Mouse (Mus musculus) midbrain, embryonic 11.5 days (tissue): Measurements from ENCODE around the gene Nfil3. TPM values are rescaled to one million over a fixed set of nuclear protein-coding genes. Genes with fewer than 3 reads are reported as not detected.
A peak's percentile ranks its signal among the peaks of the same experiment; 100 is the strongest.

Source experiments
- ATAC-seq: fragments of 200-750 bp; cut with Nextera tagmentation; 2 replicates; pipeline ENCODE4 v1.8.0; 2017; ENCODE audit warnings: moderate TSS enrichment, moderate library complexity; ENCODE audit not compliant: low FRiP score
- DNase-seq: peaks from one replicate; pipeline ENCODE4 v3.0.0; 2015; ENCODE audit warnings: low spot score; ENCODE audit errors: missing footprints
- H3K27ac ChIP-seq: fragments of 300-500 bp; sonication (generic); 2 replicates; pipeline ENCODE4 v1.5.1; 2014; ENCODE audit warnings: low read depth, low read length
- H3K27me3 ChIP-seq: fragments of 300-500 bp; sonication (generic); 2 replicates; pipeline ENCODE4 v1.6.1; 2014; ENCODE audit warnings: mild to moderate bottlenecking, low read length, moderate library complexity, mixed read lengths; ENCODE audit not compliant: control insufficient read depth, insufficient read depth
- H3K36me3 ChIP-seq: fragments of 300-500 bp; sonication (generic); 2 replicates; pipeline ENCODE4 v1.6.1; 2014; ENCODE audit warnings: mild to moderate bottlenecking, low read length, moderate library complexity, mixed read lengths; ENCODE audit not compliant: control insufficient read depth, insufficient read depth
- H3K4me1 ChIP-seq: fragments of 300-500 bp; sonication (generic); 2 replicates; pipeline ENCODE4 v1.6.1; 2014; ENCODE audit warnings: low read length; ENCODE audit not compliant: control insufficient read depth, insufficient read depth
- H3K4me2 ChIP-seq: fragments of 300-500 bp; sonication (generic); 2 replicates; pipeline ENCODE4 v1.6.1; 2014; ENCODE audit warnings: mild to moderate bottlenecking, moderate library complexity
- H3K4me3 ChIP-seq: fragments of 300-500 bp; sonication (generic); 2 replicates; pipeline ENCODE4 v1.5.1; 2014; ENCODE audit warnings: low read depth, low read length
- H3K9ac ChIP-seq: fragments of 300-500 bp; sonication (generic); 2 replicates; pipeline ENCODE4 v1.6.1; 2014; ENCODE audit warnings: low read length
- H3K9me3 ChIP-seq: fragments of 300-500 bp; sonication (generic); 2 replicates; pipeline ENCODE4 v1.6.1; 2016; ENCODE audit warnings: low read length; ENCODE audit not compliant: control insufficient read depth
- WGBS: fragments of 180-500 bp; shearing (Covaris S2); extraction: QIAGEN DNeasy Blood & Tissue Kit; methylation state at CpG from one replicate; pipeline ENCODE4 v1.1.7; 2014; 5-methylcytosine and 5-hydroxymethylcytosine counted together
- polyA plus RNA-seq: library from polyadenylated mRNA; unstranded; fragments of >200 nt; fragmentation: Nextera tagmentation; extraction: Ambion mirVana; gene quantifications from 2 replicates; pipeline ENCODE4 v1.2.1, GENCODE M21; 2014

The Nfil3 gene
- polyA plus RNA-seq, 1 experiment from 2014 or later: 19.3 TPM

- no peak overlapping the region for H3K4me3 ChIP-seq
- WGBS: 54% methylated on average over 10 of the region's 10 CpGs
- no peak overlapping the region for H3K9ac ChIP-seq
- peaks cover 10% of the 10 kb centered on the region; the same call in 1 of the 2 replicates for H3K4me1 ChIP-seq
- H3K27ac ChIP-seq: no peak overlapping the region
- no peaks in the 10 kb centered on the region for H3K36me3 ChIP-seq
- H3K4me2 ChIP-seq: no peak overlapping the region
- no peak for ATAC-seq
- no peaks in the 10 kb centered on the region for H3K27me3 ChIP-seq
- no peak for DNase-seq
- no peaks in the 10 kb centered on the region for H3K9me3 ChIP-seq
Measured at GRCm38 (mm10) chr13:52930582-52930981, 50.3 kb downstream of the Nfil3 start.

- H3K4me2 ChIP-seq: peak within 1 kb of the TSS; percentile 63
- H3K27me3 ChIP-seq: no peaks in the 10 kb centered on the region
- under 1% methylated on average over 63 of the region's 63 CpGs for WGBS
- H3K4me1 ChIP-seq: peaks cover 10% of the 10 kb centered on the region; the same call in 1 of the 2 replicates
- peak within 1 kb of the TSS; percentile 65 for H3K27ac ChIP-seq
- no peaks in the 10 kb centered on the region for H3K36me3 ChIP-seq
- no peaks in the 10 kb centered on the region for H3K9me3 ChIP-seq
- ATAC-seq: peak; percentile 98
- H3K4me3 ChIP-seq: peak within 1 kb of the TSS; percentile 82
- H3K9ac ChIP-seq: peak within 1 kb of the TSS; percentile 80
- DNase-seq: peak; percentile 99
Measured at GRCm38 (mm10) chr13:52929209-52930171, 51.4 kb downstream of the Nfil3 start, which contains the start of gene Auh. TSS of gene Auh (minus strand) at chr13:52929681.

GRCm38 (mm10) chr13:52928392-52928791, 52.5 kb downstream of the Nfil3 start:
- ATAC-seq: no peak
- 72% methylated on average over 9 of the region's 9 CpGs for WGBS
- Histone ChIP-seq H3K27ac (no peak overlapping the region), H3K9ac (peak overlapping the region; percentile 80; the same call in 1 of the 2 replicates), H3K27me3 (no peaks in the 10 kb centered on the region), H3K9me3 (no peaks in the 10 kb centered on the region), H3K36me3 (no peaks in the 10 kb centered on the region), H3K4me1 (peaks cover 10% of the 10 kb centered on the region; the same call in 1 of the 2 replicates), H3K4me2 (peak overlapping the region; percentile 63), H3K4me3 (peak overlapping the region; percentile 82; the same call in 1 of the 2 replicates)
- peak; percentile 81 for DNase-seq

- Histone ChIP-seq H3K4me2 (no peak overlapping the region), H3K27ac (no peak overlapping the region), H3K27me3 (no peaks in the 10 kb centered on the region), H3K9me3 (no peaks in the 10 kb centered on the region), H3K4me1 (peaks cover 10% of the 10 kb centered on the region; the same call in 1 of the 2 replicates), H3K9ac (no peak overlapping the region), H3K36me3 (no peaks in the 10 kb centered on the region), H3K4me3 (no peak overlapping the region)
- WGBS: 87% methylated on average over 5 of the region's 5 CpGs
- ATAC-seq: no peak
- DNase-seq: peak; percentile 49
Measured at GRCm38 (mm10) chr13:52924457-52924856, 56.4 kb downstream of the Nfil3 start.

- WGBS: 90% methylated on average over 8 of the region's 8 CpGs
Measured at GRCm38 (mm10) chr13:52921966-52922365, 58.9 kb downstream of the Nfil3 start.

GRCm38 (mm10) chr13:52921065-52921825, 59.6 kb downstream of the Nfil3 start:
- no peaks in the 10 kb centered on the region for H3K4me1 ChIP-seq
- WGBS: 80% methylated on average over 7 of the region's 7 CpGs
- no peak overlapping the region for H3K27ac ChIP-seq
- H3K4me3 ChIP-seq: no peak overlapping the region
- H3K9ac ChIP-seq: no peak overlapping the region
- H3K4me2 ChIP-seq: no peak overlapping the region
- no peaks in the 10 kb centered on the region for H3K36me3 ChIP-seq
- H3K9me3 ChIP-seq: no peaks in the 10 kb centered on the region
- no peaks in the 10 kb centered on the region for H3K27me3 ChIP-seq
- no peak for ATAC-seq
- no peak for DNase-seq

More at GRCm38 (mm10) chr13:52921966-52922365, 58.9 kb downstream of the Nfil3 start:
- no peak overlapping the region for H3K9ac ChIP-seq
- no peaks in the 10 kb centered on the region for H3K27me3 ChIP-seq
- H3K4me1 ChIP-seq: no peaks in the 10 kb centered on the region
- no peaks in the 10 kb centered on the region for H3K36me3 ChIP-seq
- H3K9me3 ChIP-seq: no peaks in the 10 kb centered on the region
- DNase-seq: no peak
- no peak overlapping the region for H3K27ac ChIP-seq
- H3K4me2 ChIP-seq: no peak overlapping the region
- no peak for ATAC-seq
- H3K4me3 ChIP-seq: no peak overlapping the region

GRCm38 (mm10) chr13:52919790-52920352, 61.0 kb downstream of the Nfil3 start:
- 80% methylated on average over 10 of the region's 10 CpGs for WGBS
- no peaks in the 10 kb centered on the region for H3K36me3 ChIP-seq
- H3K27ac ChIP-seq: no peak overlapping the region
- no peaks in the 10 kb centered on the region for H3K27me3 ChIP-seq
- no peaks in the 10 kb centered on the region for H3K4me1 ChIP-seq
- DNase-seq: no peak
- H3K4me3 ChIP-seq: no peak overlapping the region
- no peak overlapping the region for H3K4me2 ChIP-seq
- ATAC-seq: no peak
- no peaks in the 10 kb centered on the region for H3K9me3 ChIP-seq
- no peak overlapping the region for H3K9ac ChIP-seq

GRCm38 (mm10) chr13:52918333-52918732, 62.5 kb downstream of the Nfil3 start:
- no peak for ATAC-seq
- Histone ChIP-seq H3K36me3 (no peaks in the 10 kb centered on the region), H3K9ac (no peak overlapping the region), H3K4me3 (no peak overlapping the region), H3K4me2 (no peak overlapping the region), H3K4me1 (no peaks in the 10 kb centered on the region), H3K27ac (no peak overlapping the region), H3K9me3 (no peaks in the 10 kb centered on the region), H3K27me3 (no peaks in the 10 kb centered on the region)
- DNase-seq: no peak
- 92% methylated on average over 5 of the region's 5 CpGs for WGBS
